Mouse (Mus musculus) heart, adult 2 months (tissue): ENCODE results near the gene Foxo4. TPM values are rescaled to one million over a fixed set of nuclear protein-coding genes. Genes with fewer than 3 reads are reported as not detected.

Experiments
- DNase-seq, 2 experiments: peaks; one replicate each; pipeline ENCODE4 v3.0.0; 2021
- H3K27ac ChIP-seq: fragments of 200-600 bp; 2 replicates; pipeline ENCODE4 v1.8.1; 2022
- H3K27me3 ChIP-seq: fragments of 200-500 bp; 2 replicates; pipeline ENCODE4 v1.6.1; 2012; ENCODE audit warnings: mild to moderate bottlenecking, low read length, inconsistent platforms, mixed read lengths; ENCODE audit not compliant: control insufficient read depth, insufficient read depth
- H3K36me3 ChIP-seq: fragments of 200-500 bp; 2 replicates; pipeline ENCODE4 v1.6.1; 2012; ENCODE audit warnings: low read length, inconsistent platforms; ENCODE audit not compliant: control insufficient read depth, insufficient read depth
- H3K4me1 ChIP-seq: fragments of 200-500 bp; 2 replicates; pipeline ENCODE4 v1.6.1; 2011; ENCODE audit warnings: low read length; ENCODE audit not compliant: control insufficient read depth, insufficient read depth
- H3K4me3 ChIP-seq: fragments of 200-600 bp; 2 replicates; pipeline ENCODE4 v1.8.1; 2022
- H3K79me2 ChIP-seq: fragments of 200-500 bp; replicated peaks from 2 replicates; pipeline ENCODE4 v1.6.1; 2012; ENCODE audit warnings: mild to moderate bottlenecking, inconsistent platforms, low read length, moderate library complexity, mixed read lengths; ENCODE audit not compliant: control insufficient read depth, insufficient read depth
- H3K9ac ChIP-seq: fragments of 200-500 bp; 2 replicates; pipeline ENCODE4 v1.6.1; 2012; ENCODE audit warnings: low read depth, mild to moderate bottlenecking, control low read depth, inconsistent platforms, low read length, mixed read lengths
- CTCF ChIP-seq: fragments of 200-600 bp; IDR thresholded peaks from 2 replicates; pipeline ENCODE4 v1.8.1; 2022; ENCODE audit warnings: antibody characterized with exemption, mild to moderate bottlenecking, moderate library complexity
- EP300 ChIP-seq: fragments of 200-500 bp; IDR thresholded peaks from 2 replicates; pipeline ENCODE4 v1.6.1; 2011; ENCODE audit warnings: low read depth, low read length, control low read depth; ENCODE audit not compliant: insufficient read depth
- POLR2A ChIP-seq: fragments of 200-500 bp; IDR thresholded peaks from 2 replicates; pipeline ENCODE4 v1.6.1; 2011; ENCODE audit warnings: mild to moderate bottlenecking, low read depth, low read length, control low read depth; ENCODE audit not compliant: insufficient read depth
- WGBS: fragments of 180-500 bp; shearing (Covaris S2); methylation state at CpG from one replicate; pipeline ENCODE4 v1.1.7; 2018; 5-methylcytosine and 5-hydroxymethylcytosine counted together
- intact Hi-C: fragments of 180-260 bp; cut with DNase I; formaldehyde crosslinking; loops from one replicate; pipeline ENCODE4 v1.15.1; 2025
- polyA plus RNA-seq: library from polyadenylated mRNA; depleted of rRNA; stranded (reverse); fragments of >200 nt; gene quantifications from 2 replicates; pipeline ENCODE4 v1.2.3, GENCODE M21; 2012
- total RNA-seq, 2 experiments: library from RNA; stranded (reverse); gene quantifications; 2 replicates each; pipeline ENCODE4 v1.2.3; 2021

The Foxo4 gene
- total and polyA plus RNA-seq, 3 experiments, result 39.4 to 65.2 (median 57.7) TPM

DNA sequence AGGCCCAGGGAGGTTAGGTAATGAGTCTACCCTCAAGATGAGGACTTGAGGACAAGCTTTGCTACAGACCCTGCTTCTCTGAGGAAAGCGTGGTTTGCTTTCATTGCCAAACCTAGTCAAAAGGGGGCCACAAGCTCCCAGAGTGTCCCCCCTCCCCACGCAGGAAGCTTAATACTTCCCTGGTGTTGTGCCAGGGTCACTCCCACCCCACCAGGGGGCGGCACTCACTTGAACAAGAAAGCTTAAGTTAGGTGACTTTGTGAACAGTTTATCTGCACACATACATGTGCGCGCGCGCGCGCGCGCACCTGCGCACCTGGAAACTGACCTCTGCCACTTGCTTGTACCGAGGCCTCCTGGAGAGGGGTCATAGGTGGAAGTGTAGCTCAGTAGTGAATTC is 2.3 kb downstream of the Foxo4 start:
- no peak for TF ChIP-seq EP300
- TF ChIP-seq POLR2A, result no peak
- TF ChIP-seq CTCF, result peak; percentile 48
- H3K4me1 ChIP-seq, result peaks cover 2% of the 10 kb centered on the region
- 77% methylated on average over 13 of the region's 13 CpGs for WGBS
- H3K4me3 ChIP-seq, result no peak overlapping the region
- H3K27ac ChIP-seq, result no peak overlapping the region
- intact Hi-C loops, result no loop called here
- H3K79me2 ChIP-seq, result no peaks in the 10 kb centered on the region
- H3K9ac ChIP-seq, result no peak overlapping the region
- no peaks in the 10 kb centered on the region for H3K36me3 ChIP-seq
- H3K27me3 ChIP-seq, result no peaks in the 10 kb centered on the region
- DNase-seq, result no peak

GRCm38 (mm10) chrX:101260441-101261325 is 6.4 kb downstream of the Foxo4 start:
- no peak overlapping the region for H3K27ac ChIP-seq
- 45% methylated on average over 12 of the region's 13 CpGs for WGBS
- H3K4me1 ChIP-seq, result no peaks in the 10 kb centered on the region
- no peaks in the 10 kb centered on the region for H3K27me3 ChIP-seq
- TF ChIP-seq CTCF (no peak), EP300 (no peak), POLR2A (no peak)
- no peak for DNase-seq
- no peak overlapping the region for H3K4me3 ChIP-seq
- intact Hi-C loops, result no loop called here
- H3K9ac ChIP-seq, result no peak overlapping the region
- no peaks in the 10 kb centered on the region for H3K79me2 ChIP-seq
- no peaks in the 10 kb centered on the region for H3K36me3 ChIP-seq

GRCm38 (mm10) chrX:101263892-101264291 is 9.6 kb downstream of the Foxo4 start, which contains the start of gene Gm614:
Gm614 (minus strand) TSS chrX:101263992.
- WGBS, result 64% methylated on average over 1 of the region's 1 CpGs
- Histone ChIP-seq H3K27me3 (no peaks in the 10 kb centered on the region), H3K4me1 (no peaks in the 10 kb centered on the region), H3K9ac (no peak within 1 kb of the TSS), H3K27ac (no peak within 1 kb of the TSS), H3K79me2 (no peaks in the 10 kb centered on the region), H3K4me3 (no peak within 1 kb of the TSS), H3K36me3 (no peaks in the 10 kb centered on the region)
- intact Hi-C loops, result no loop called here
- no peak for TF ChIP-seq POLR2A
- no peak for TF ChIP-seq CTCF
- no peak for TF ChIP-seq EP300
- no peak for DNase-seq

DNA sequence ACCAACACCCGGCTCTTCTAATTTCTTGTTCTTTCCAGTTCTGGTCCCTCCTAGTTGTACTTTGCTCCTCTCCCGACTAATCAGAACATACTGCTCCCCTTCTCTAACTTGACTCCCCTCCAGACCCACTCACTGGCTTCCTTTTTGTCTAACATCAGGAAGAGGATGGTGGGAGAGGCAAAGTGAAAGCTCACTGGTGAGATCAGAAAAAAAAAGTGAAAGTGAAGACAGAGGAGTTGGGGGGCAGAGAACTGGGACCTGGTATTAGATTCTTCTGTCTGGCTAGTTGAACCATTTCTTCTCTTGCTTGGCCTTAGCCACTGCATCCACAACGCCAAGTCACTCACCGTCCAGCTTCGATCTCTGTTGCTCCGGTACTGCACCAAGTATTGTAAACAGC is 12.3 kb downstream of the Foxo4 start:
- Histone ChIP-seq H3K79me2 (no peaks in the 10 kb centered on the region), H3K9ac (no peak overlapping the region), H3K4me3 (no peak overlapping the region), H3K36me3 (no peaks in the 10 kb centered on the region), H3K4me1 (no peaks in the 10 kb centered on the region), H3K27me3 (no peaks in the 10 kb centered on the region), H3K27ac (no peak overlapping the region)
- 82% methylated on average over 6 of the region's 6 CpGs for WGBS
- intact Hi-C loops, result no loop called here
- TF ChIP-seq EP300 (no peak), CTCF (no peak), POLR2A (no peak)
- no peak for DNase-seq

GRCm38 (mm10) chrX:101268025-101268754 is 13.9 kb downstream of the Foxo4 start, which contains the start of gene Il2rg:
Il2rg (minus strand) TSS chrX:101268255.
- intact Hi-C loops, result no loop called here
- Histone ChIP-seq H3K9ac (peak within 1 kb of the TSS; percentile 60), H3K4me3 (peak within 1 kb of the TSS; percentile 0; the same call in 1 of the 2 replicates), H3K27me3 (no peaks in the 10 kb centered on the region), H3K4me1 (no peaks in the 10 kb centered on the region), H3K36me3 (no peaks in the 10 kb centered on the region), H3K79me2 (no peaks in the 10 kb centered on the region), H3K27ac (peak within 1 kb of the TSS; percentile 66)
- 42% methylated on average over 5 of the region's 5 CpGs for whole genome bisulfite sequencing
- peak; percentile 39; the same call in 1 of the 2 replicates for TF ChIP-seq POLR2A
- TF ChIP-seq EP300, result no peak
- peak in 1 of 2 experiments; percentile 23 for DNase-seq
